Mouse (Mus musculus): Measurements from ENCODE around the gene Tube1.
A peak's percentile ranks its signal among the peaks of the same experiment; 100 is the strongest.
"Not testable (repeated sequence)": the region's sequence is repeated elsewhere in the genome, so short reads cannot be mapped to it uniquely, and the experiment has no call there.

Tube1 gene

GRCm38 (mm10) chr10:39169642-39170041, 35.9 kb downstream of the Tube1 start:
- DNase-seq (ENCODE audit: extremely low spot score) = no peak

DNA sequence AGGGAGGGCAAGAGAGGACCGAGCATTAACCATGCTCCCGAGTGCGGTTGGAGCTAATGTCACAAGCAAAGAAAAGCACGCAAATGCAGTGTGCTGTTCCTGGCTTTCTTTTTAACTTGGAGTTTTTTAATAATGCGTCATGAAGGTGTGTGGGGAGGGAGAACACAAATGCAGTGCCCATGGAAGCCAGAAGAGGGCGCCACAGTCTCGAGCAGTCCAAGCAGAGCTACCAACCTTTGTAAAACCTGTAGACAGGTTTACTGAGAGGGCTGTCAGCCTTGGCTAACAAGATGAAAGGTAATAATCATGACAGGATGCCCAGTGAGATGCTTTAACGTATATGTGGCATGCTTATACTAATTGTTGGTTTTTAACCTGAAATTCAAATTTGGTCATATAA, 36.4 kb downstream of the Tube1 start:
- DNase-seq (ENCODE audit: extremely low spot score) = peak; percentile 73

- no peak for DNase-seq (ENCODE audit: extremely low spot score)
These were observed 36.9 kb downstream of the Tube1 start for GRCm38 (mm10) chr10:39170706-39171105.

- peak; percentile 86 for DNase-seq (ENCODE audit: extremely low spot score)
These were observed 37.4 kb downstream of the Tube1 start for GRCm38 (mm10) chr10:39171134-39171533.

- peak; percentile 87 for DNase-seq (ENCODE audit: extremely low spot score)
These were observed 38.1 kb downstream of the Tube1 start for GRCm38 (mm10) chr10:39171603-39172539.

- no peak for DNase-seq (ENCODE audit: extremely low spot score)
These were observed 38.8 kb downstream of the Tube1 start for GRCm38 (mm10) chr10:39172540-39172931.

- peak; percentile 43 for DNase-seq (ENCODE audit: extremely low spot score)
These were observed 39.3 kb downstream of the Tube1 start for GRCm38 (mm10) chr10:39173077-39173476.

DNA sequence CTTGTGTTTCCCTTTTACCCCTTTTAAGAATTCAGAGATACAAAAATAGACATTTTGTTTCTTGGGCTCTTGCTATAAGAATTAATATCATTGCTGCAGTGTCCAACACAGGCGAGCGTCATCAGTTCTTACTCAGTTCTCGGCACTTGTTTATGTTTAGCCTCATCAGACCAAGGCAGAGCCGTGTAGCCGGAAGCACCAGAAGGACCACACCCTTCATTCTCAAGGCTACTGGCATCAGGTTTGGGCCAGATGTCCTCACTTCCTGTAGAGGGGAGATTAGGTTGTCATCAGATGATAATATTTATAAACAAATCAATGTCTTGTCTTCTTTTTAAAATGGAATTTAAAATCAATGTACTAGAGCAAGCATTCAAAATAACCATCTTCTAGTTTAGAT, 43.2 kb downstream of the Tube1 start:
- no peak for DNase-seq (ENCODE audit: extremely low spot score)

DNA sequence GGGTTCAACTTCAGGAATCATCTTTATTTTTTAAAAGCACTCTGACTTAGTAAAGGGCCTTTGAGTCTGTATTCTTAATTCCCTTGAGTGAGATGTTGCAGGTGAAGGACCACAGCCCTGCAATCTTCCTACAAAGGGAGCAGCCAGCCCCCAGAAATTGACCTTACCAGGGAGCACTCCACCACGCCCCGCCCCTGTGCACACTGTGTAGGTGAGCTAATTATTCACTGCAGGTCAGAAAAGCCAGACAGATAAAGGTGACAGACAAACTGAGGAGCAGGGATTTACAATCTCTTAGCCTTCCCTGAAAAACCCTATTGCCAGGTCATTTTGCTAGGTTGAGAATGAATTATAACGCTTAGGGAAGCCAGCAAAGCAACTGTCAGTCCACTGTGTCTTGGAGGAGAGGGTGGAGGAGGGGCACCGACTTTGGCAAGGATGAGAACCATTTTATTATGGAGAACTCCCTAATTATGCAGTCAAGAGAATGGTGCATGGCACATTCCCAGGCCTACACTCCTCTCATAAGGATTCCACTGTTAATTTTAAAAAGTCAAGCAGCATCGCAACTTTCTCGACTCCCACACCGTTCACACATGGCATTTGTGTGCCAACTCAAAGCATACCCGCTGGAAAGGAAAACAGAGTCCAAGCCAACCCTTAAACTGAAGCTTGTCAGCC, 51.2 kb downstream of the Tube1 start:
- DNase-seq (ENCODE audit: extremely low spot score) = no peak

- no peak for DNase-seq (ENCODE audit: extremely low spot score)
These were observed 51.8 kb downstream of the Tube1 start for GRCm38 (mm10) chr10:39185545-39185906.

- DNase-seq (ENCODE audit: extremely low spot score) = no peak
These were observed 58.9 kb downstream of the Tube1 start for GRCm38 (mm10) chr10:39192673-39193072.

- not testable (repeated sequence) for DNase-seq (ENCODE audit: extremely low spot score)
These were observed 64.4 kb downstream of the Tube1 start for GRCm38 (mm10) chr10:39198216-39198615.

All from embryo, embryonic 9.5 days (tissue).